Mouse (Mus musculus): ENCODE results near the gene Usp22.

Usp22 gene

GRCm38 (mm10) chr11:61108911-61109361 lies 65.9 kb downstream of the Usp22 start:
- DNase-seq (ENCODE audit: extremely low read depth, low read depth): no peak

DNA sequence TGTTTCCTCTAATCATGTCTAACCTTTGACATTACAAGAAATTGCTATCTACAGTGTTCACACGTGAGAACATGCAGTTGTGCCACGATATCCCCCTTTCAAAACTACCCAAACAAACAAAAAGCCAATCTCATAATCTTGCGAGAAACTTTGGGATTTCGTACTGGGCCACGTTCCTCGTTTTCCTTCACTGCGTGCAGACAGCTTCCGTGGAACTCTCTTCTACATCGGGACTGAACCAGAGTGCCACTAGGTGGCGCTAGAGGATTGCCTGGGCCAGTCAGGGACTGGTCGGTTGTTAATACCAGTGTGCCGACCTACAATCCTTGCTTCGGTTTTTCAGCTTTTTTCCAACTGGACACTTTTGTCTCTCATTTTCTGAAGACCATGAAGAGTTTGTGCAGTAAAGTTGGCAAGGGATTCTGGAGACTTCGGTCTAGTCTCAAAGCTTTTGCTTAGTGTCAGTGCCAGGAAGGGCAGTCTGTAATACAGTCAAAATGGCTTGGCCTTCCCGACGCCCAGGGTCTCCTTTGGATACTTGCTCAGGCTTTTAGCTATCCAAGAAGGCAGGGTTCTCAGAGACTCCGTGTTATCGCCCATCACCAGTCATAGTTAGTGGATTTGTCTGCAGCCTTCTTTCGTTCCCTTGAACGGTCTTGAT lies 70.5 kb downstream of the Usp22 start:
- DNase-seq (ENCODE audit: extremely low read depth, low read depth): peak; percentile 86

DNA sequence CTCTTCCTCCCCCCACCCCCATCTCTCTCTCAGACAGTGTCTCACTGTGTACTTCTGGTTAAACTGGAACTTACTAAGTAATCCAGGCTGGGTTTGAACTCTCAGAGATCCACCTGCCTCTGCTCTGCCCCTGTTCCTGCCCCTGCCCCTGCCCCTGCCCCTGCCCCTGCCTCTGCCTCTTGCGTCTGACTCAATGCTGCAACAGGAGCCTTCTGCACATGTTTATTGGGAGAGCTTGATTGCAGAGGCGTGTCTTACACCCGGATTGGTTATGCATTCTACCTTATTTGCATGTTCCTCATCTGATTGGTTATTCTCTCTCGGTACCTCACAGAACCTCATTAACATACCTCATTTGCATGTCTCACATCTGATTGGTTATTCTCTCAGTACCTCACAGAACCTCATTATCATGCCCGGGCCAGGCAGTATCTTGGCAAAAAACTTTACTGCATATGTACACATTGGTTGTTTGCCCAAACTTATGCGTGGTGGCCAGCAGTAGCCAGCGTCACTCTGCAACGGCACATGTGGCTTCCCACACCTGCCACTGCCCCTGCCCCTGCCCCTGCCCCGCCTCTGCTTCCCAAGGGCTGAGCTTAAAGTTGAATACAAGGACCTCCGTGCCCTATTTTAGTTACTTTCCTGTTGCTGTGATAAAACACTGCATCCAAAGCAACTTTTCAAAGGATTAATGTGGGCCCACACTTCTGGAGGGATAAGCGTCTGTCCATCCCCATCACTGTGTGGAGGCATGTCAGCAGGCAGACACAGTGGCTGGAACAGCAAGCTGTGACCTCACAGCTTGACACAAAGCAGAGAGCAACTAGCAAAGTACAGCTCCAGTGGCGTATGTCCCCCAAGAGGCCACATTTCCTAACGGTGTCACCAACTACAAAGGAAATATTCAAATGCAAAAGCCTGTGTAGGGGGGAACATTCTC lies 72.2 kb downstream of the Usp22 start:
- peak; percentile 85 for DNase-seq (ENCODE audit: extremely low read depth, low read depth)
